Mouse (Mus musculus): Measurements from ENCODE around the gene Adamts17. TPM values are rescaled to one million over a fixed set of nuclear protein-coding genes. Genes with fewer than 3 reads are reported as not detected.

Gene Adamts17
- polyA plus RNA-seq, 1 experiment from 2014 or later, result 13.5 TPM

DNA sequence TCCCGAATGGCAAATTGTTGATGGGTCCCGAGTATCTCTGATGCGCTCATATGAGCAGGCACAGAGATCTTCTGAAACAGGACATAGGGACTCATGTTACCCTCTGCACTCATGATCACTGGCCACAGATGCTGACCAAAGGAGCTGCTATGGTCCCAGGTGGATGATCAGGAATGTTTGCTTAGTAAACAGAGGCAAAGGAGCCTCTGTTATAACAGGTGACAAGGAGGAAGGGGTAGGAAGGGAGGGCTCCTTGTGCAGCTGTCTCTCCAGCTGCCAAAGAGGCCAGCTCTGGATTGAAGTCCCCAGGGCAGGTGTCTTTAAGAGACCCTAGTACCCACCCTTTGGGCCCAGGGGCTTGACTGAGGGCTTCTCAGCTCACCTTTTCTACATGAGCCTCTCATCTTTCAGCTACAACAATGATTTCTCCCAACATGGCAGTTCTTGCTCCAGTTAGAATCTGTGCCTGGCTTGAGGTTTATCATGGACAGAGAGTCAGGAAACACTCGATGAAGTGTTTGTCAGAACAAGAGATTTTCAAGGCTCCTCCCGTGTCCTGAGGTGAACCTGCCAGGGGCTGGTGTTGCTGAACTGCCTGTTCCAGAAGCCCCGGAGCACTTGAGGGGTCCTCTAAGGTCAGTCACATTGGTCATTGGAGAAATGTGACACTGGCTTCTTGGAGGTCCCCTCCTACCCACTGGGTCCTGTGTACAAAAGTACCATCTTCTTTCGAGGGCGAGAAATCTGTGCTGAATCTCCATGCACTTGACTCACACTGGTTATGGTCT, 120.9 kb downstream of the Adamts17 start:
- Histone ChIP-seq H3K9ac (no peak overlapping the region), H3K27ac (no peak overlapping the region), H3K27me3 (no peaks in the 10 kb centered on the region), H3K4me3 (no peak overlapping the region), H3K4me2 (no peak overlapping the region), H3K9me3 (no peaks in the 10 kb centered on the region), H3K4me1 (peaks cover 21% of the 10 kb centered on the region), H3K36me3 (no peaks in the 10 kb centered on the region)
- no peak for ATAC-seq (ENCODE audit: insufficient number of reproducible peaks, low FRiP score, low TSS enrichment, low read depth)
- 82% methylated on average over 8 of the region's 8 CpGs for WGBS

GRCm38 (mm10) chr7:66962736-66963135, 123.2 kb downstream of the Adamts17 start:
- no peaks in the 10 kb centered on the region for H3K9me3 ChIP-seq
- peaks cover 23% of the 10 kb centered on the region for H3K4me1 ChIP-seq
- H3K27me3 ChIP-seq, result no peaks in the 10 kb centered on the region
- ATAC-seq (ENCODE audit: insufficient number of reproducible peaks, low FRiP score, low TSS enrichment, low read depth), result no peak
- H3K36me3 ChIP-seq, result no peaks in the 10 kb centered on the region
- no peak overlapping the region for H3K9ac ChIP-seq
- H3K4me2 ChIP-seq, result no peak overlapping the region
- H3K27ac ChIP-seq, result no peak overlapping the region
- 69% methylated on average over 10 of the region's 10 CpGs for WGBS
- H3K4me3 ChIP-seq, result no peak overlapping the region

GRCm38 (mm10) chr7:66963541-66963940, 124.0 kb downstream of the Adamts17 start:
- Histone ChIP-seq H3K9me3 (no peaks in the 10 kb centered on the region), H3K27ac (no peak overlapping the region), H3K4me1 (peaks cover 25% of the 10 kb centered on the region), H3K4me3 (no peak overlapping the region), H3K4me2 (no peak overlapping the region), H3K36me3 (no peaks in the 10 kb centered on the region), H3K27me3 (no peaks in the 10 kb centered on the region), H3K9ac (no peak overlapping the region)
- no peak for ATAC-seq (ENCODE audit: insufficient number of reproducible peaks, low FRiP score, low TSS enrichment, low read depth)
- 44% methylated on average over 8 of the region's 8 CpGs for WGBS

GRCm38 (mm10) chr7:66966541-66967205, 127.1 kb downstream of the Adamts17 start:
- WGBS, result 32% methylated on average over 6 of the region's 6 CpGs
- no peak for ATAC-seq (ENCODE audit: insufficient number of reproducible peaks, low FRiP score, low TSS enrichment, low read depth)

DNA sequence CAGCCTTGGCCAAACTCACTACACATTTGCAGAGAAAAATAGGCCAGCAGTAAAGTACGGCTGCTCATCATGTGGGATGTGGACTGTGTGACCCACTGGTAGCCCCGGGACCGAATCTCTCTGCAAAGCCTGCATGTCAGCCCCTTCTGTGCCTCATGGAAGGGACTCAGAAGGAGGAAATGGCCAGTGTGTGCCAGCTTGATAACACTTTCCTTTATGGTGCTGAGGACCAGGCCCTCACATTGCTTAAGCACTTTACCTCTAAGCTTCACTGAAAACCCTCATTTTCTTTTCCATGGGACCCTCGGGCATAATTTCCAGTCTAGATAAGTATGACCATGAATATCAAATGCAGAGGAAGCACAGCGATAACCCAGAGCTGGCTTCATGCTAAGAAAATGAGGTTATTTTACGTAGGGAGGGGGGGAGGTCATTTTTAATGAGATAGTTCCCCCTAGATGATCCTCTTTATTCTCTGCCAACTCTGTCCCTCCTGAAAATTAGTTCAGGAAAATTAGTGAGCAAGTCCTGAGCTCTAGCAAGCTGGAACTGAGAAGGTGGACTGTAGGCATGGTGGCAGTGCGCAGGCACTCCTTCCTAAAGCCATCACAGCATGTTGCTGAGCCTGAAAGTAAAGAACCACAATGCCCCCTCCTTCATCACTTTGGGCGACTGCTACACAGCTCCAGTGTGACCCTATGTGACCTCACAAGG, 127.8 kb downstream of the Adamts17 start:
- Histone ChIP-seq H3K9ac (no peak overlapping the region), H3K27ac (0 out of 2 replicates have a peak overlapping the region, but pooled peaks have one; percentile 0), H3K36me3 (no peaks in the 10 kb centered on the region), H3K27me3 (no peaks in the 10 kb centered on the region), H3K4me3 (no peak overlapping the region), H3K4me2 (no peak overlapping the region), H3K4me1 (peaks cover 33% of the 10 kb centered on the region), H3K9me3 (no peaks in the 10 kb centered on the region)
- 58% methylated on average over 8 of the region's 8 CpGs for WGBS
- ATAC-seq (ENCODE audit: insufficient number of reproducible peaks, low FRiP score, low TSS enrichment, low read depth), result no peak

More at GRCm38 (mm10) chr7:66966541-66967205, 127.1 kb downstream of the Adamts17 start:
- Histone ChIP-seq H3K27ac (peak overlapping the region; percentile 39; the same call in 1 of the 2 replicates), H3K4me1 (peaks cover 33% of the 10 kb centered on the region), H3K9me3 (no peaks in the 10 kb centered on the region), H3K9ac (no peak overlapping the region), H3K36me3 (no peaks in the 10 kb centered on the region), H3K27me3 (no peaks in the 10 kb centered on the region), H3K4me3 (no peak overlapping the region), H3K4me2 (no peak overlapping the region)

- Histone ChIP-seq H3K4me2 (no peak overlapping the region), H3K4me1 (peaks cover 29% of the 10 kb centered on the region), H3K4me3 (no peak overlapping the region), H3K27ac (no peak overlapping the region), H3K27me3 (no peaks in the 10 kb centered on the region), H3K9me3 (no peaks in the 10 kb centered on the region), H3K36me3 (no peaks in the 10 kb centered on the region), H3K9ac (no peak overlapping the region)
- ATAC-seq (ENCODE audit: insufficient number of reproducible peaks, low FRiP score, low TSS enrichment, low read depth), result no peak
- WGBS, result 77% methylated on average over 6 of the region's 6 CpGs
Observed at GRCm38 (mm10) chr7:66968661-66969060, 129.1 kb downstream of the Adamts17 start.

DNA sequence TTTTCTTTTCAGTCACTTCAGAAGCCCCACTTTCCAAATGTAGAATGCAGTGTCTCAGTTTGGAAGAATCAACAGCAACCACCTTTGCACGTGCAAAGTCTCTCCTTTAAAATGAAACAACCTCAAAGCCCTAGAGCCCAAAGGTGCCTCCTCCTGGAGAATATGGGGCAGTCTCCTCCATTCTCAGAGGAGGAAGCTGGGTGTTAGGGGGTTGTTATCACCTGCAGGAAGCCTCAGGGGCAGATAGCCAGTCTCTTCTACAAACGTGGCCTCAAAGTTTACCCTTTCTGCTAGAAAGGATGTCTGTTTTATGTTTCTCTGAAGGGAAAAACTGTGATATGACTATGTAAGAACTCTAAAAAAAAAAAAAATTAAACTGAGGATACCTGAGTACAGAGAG, 129.7 kb downstream of the Adamts17 start:
- WGBS, result 31% methylated on average over 2 of the region's 2 CpGs
- Histone ChIP-seq H3K36me3 (no peaks in the 10 kb centered on the region), H3K4me1 (peaks cover 25% of the 10 kb centered on the region), H3K9me3 (no peaks in the 10 kb centered on the region), H3K27me3 (no peaks in the 10 kb centered on the region), H3K9ac (no peak overlapping the region), H3K4me2 (no peak overlapping the region), H3K4me3 (no peak overlapping the region), H3K27ac (no peak overlapping the region)
- ATAC-seq (ENCODE audit: insufficient number of reproducible peaks, low FRiP score, low TSS enrichment, low read depth), result no peak

DNA sequence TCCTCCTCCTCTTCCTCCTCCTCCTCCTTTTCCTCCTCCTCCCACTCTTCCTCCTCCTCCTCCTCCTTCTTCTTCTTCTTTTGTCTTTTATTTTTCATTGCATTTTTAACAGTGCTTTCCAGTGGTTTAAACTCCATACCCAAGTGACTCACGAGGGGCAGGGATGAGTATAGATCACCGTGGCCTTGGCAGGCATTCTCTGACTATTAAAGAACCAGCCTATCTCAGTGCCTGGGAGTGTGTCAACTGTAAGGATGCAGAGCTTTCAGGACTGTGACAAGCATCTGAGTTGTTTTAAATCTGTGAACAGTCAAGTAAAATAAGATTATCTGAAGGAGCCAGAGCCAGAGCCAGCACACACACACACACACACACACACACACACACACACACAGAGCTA, 130.7 kb downstream of the Adamts17 start:
- H3K27ac ChIP-seq, result no peak overlapping the region
- peaks cover 33% of the 10 kb centered on the region for H3K4me1 ChIP-seq

DNA sequence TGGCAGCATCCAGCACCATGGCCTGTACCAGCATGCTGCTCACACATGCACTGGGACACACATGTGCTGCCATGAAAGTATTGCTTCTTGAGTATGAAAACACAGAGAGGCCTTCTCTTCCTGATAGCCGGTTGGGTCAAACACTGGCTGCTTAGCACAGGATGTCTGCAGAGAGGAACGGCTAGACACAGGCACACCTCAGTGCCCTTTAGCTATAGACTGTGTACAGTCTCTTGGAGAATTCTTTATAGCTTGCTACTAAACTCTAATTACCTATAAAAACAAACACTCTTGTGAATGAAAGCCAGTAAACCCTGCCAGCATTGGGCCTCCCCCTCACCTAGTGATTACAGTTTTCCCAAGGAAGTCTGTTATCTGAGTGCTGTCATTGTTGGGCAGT, 131.4 kb downstream of the Adamts17 start:
- Histone ChIP-seq H3K4me2 (no peak overlapping the region), H3K27me3 (no peaks in the 10 kb centered on the region), H3K9ac (no peak overlapping the region), H3K27ac (no peak overlapping the region), H3K36me3 (no peaks in the 10 kb centered on the region), H3K4me3 (no peak overlapping the region), H3K9me3 (no peaks in the 10 kb centered on the region), H3K4me1 (peaks cover 33% of the 10 kb centered on the region)
- 30% methylated on average over 2 of the region's 2 CpGs for WGBS
- ATAC-seq (ENCODE audit: insufficient number of reproducible peaks, low FRiP score, low TSS enrichment, low read depth), result no peak

More for the DNA sequence above, 130.7 kb downstream of the Adamts17 start:
- Histone ChIP-seq H3K36me3 (no peaks in the 10 kb centered on the region), H3K27me3 (no peaks in the 10 kb centered on the region), H3K9me3 (no peaks in the 10 kb centered on the region), H3K4me3 (no peak overlapping the region), H3K4me2 (no peak overlapping the region), H3K9ac (no peak overlapping the region)
- no peak for ATAC-seq (ENCODE audit: insufficient number of reproducible peaks, low FRiP score, low TSS enrichment, low read depth)
- WGBS, result 56% methylated on average over 2 of the region's 2 CpGs

DNA sequence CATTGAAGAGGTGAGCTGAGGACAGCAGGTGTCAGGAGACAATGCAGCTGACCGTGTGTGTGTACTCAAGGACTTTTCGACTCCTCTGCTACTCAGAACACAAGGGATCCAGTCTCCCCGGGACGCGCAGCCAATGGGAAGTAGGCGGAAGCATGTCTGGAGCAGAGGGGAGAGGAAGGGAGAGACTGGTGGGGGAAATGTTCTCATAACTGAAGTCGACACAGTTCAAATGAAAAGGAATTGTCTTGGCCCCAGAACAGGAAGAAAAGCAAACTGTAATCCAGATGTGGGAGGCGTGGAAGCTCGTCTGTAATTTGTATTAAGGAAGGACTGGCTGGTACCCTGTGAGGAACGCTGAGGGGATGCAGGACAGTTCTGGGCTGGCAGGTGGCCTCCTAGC, 135.3 kb downstream of the Adamts17 start:
- Histone ChIP-seq H3K27ac (peak overlapping the region; percentile 11; the same call in 1 of the 2 replicates), H3K4me2 (no peak overlapping the region), H3K36me3 (no peaks in the 10 kb centered on the region; the same call in 1 of the 2 replicates), H3K4me3 (no peak overlapping the region), H3K27me3 (no peaks in the 10 kb centered on the region), H3K9me3 (no peaks in the 10 kb centered on the region), H3K4me1 (peaks cover 16% of the 10 kb centered on the region), H3K9ac (no peak overlapping the region)
- ATAC-seq (ENCODE audit: insufficient number of reproducible peaks, low FRiP score, low TSS enrichment, low read depth), result no peak
- WGBS, result 48% methylated on average over 10 of the region's 10 CpGs

DNA sequence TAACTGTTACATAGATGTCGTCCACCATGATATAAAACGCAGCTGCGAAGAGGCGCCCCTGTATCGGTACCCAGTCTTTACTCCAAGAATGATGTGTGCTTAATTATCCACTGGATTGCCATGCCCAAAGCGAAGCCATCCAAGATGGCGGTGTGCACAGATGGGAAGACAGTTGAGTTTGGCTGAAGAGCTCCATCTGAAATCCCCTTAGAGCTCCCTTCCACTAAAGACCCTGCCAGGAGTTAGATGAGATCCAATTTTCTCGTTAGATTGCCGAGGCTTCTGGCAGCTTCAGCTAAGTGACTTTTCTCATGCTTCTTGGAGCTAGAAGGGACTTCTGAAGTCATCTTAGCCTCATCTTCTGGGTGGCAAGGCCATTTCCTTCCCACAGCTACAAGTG, 136.8 kb downstream of the Adamts17 start:
- 87% methylated on average over 9 of the region's 9 CpGs for WGBS
- no peaks in the 10 kb centered on the region; the same call in 1 of the 2 replicates for H3K36me3 ChIP-seq
- no peak for ATAC-seq (ENCODE audit: insufficient number of reproducible peaks, low FRiP score, low TSS enrichment, low read depth)

GRCm38 (mm10) chr7:66981591-66981990, 142.1 kb downstream of the Adamts17 start:
- no peak overlapping the region for H3K9ac ChIP-seq
- no peaks in the 10 kb centered on the region for H3K36me3 ChIP-seq
- no peaks in the 10 kb centered on the region for H3K9me3 ChIP-seq
- no peak overlapping the region for H3K27ac ChIP-seq
- no peaks in the 10 kb centered on the region for H3K4me1 ChIP-seq
- no peak overlapping the region for H3K4me2 ChIP-seq
- no peak for ATAC-seq (ENCODE audit: insufficient number of reproducible peaks, low FRiP score, low TSS enrichment, low read depth)
- 79% methylated on average over 6 of the region's 6 CpGs for WGBS
- H3K27me3 ChIP-seq, result no peaks in the 10 kb centered on the region
- no peak overlapping the region for H3K4me3 ChIP-seq

More for the DNA sequence above, 136.8 kb downstream of the Adamts17 start:
- Histone ChIP-seq H3K9me3 (no peaks in the 10 kb centered on the region), H3K9ac (no peak overlapping the region), H3K27ac (no peak overlapping the region), H3K4me3 (no peak overlapping the region), H3K4me1 (peaks cover 9% of the 10 kb centered on the region), H3K27me3 (no peaks in the 10 kb centered on the region), H3K4me2 (no peak overlapping the region)
